Mouse (Mus musculus): Measurements from ENCODE around the gene Napsa. TPM values are rescaled to one million over a fixed set of nuclear protein-coding genes. Genes with fewer than 3 reads are reported as not detected.

Napsa gene
- polyA plus RNA-seq, 1 experiment from 2014 or later, result 3.9 TPM

GRCm38 (mm10) chr7:44537009-44537408 is 35.2 kb upstream of the Napsa start:
- ATAC-seq, result no peak
- Histone ChIP-seq H3K4me1 (ENCODE audit: control insufficient read depth, insufficient read depth, low read length) (peaks cover 3% of the 10 kb centered on the region; the same call in 1 of the 2 replicates), H3K9ac (ENCODE audit: low read depth, low read length) (no peak overlapping the region), H3K27me3 (replicated peaks; ENCODE audit: control insufficient read depth, insufficient read depth, low read length) (no peaks in the 10 kb centered on the region), H3K36me3 (ENCODE audit: control insufficient read depth, insufficient read depth, low read length) (peaks cover 13% of the 10 kb centered on the region), H3K27ac (ENCODE audit: low read length) (no peak overlapping the region), H3K4me3 (ENCODE audit: low read length) (no peak overlapping the region), H3K4me2 (ENCODE audit: low read depth, low read length) (no peak overlapping the region), H3K9me3 (ENCODE audit: control insufficient read depth, low read length) (no peaks in the 10 kb centered on the region)
- 78% methylated on average over 7 of the region's 7 CpGs for WGBS

- H3K27ac ChIP-seq (ENCODE audit: low read length), result no peak overlapping the region
- no peak overlapping the region for H3K4me2 ChIP-seq (ENCODE audit: low read depth, low read length)
- no peak overlapping the region for H3K9ac ChIP-seq (ENCODE audit: low read depth, low read length)
- no peaks in the 10 kb centered on the region for H3K9me3 ChIP-seq (ENCODE audit: control insufficient read depth, low read length)
- WGBS, result 92% methylated on average over 13 of the region's 13 CpGs
- ATAC-seq, result no peak
- H3K36me3 ChIP-seq (ENCODE audit: control insufficient read depth, insufficient read depth, low read length), result peaks cover 15% of the 10 kb centered on the region
- no peaks in the 10 kb centered on the region for H3K27me3 ChIP-seq (replicated peaks; ENCODE audit: control insufficient read depth, insufficient read depth, low read length)
- no peaks in the 10 kb centered on the region for H3K4me1 ChIP-seq (ENCODE audit: control insufficient read depth, insufficient read depth, low read length)
- no peak overlapping the region for H3K4me3 ChIP-seq (ENCODE audit: low read length)
Observed at GRCm38 (mm10) chr7:44537496-44537895, 34.7 kb upstream of the Napsa start.

GRCm38 (mm10) chr7:44538756-44539624 is 33.2 kb upstream of the Napsa start:
- no peak overlapping the region for H3K4me3 ChIP-seq (ENCODE audit: low read length)
- no peak overlapping the region for H3K4me2 ChIP-seq (ENCODE audit: low read depth, low read length)
- H3K27me3 ChIP-seq (replicated peaks; ENCODE audit: control insufficient read depth, insufficient read depth, low read length), result no peaks in the 10 kb centered on the region
- ATAC-seq, result no peak
- H3K9me3 ChIP-seq (ENCODE audit: control insufficient read depth, low read length), result no peaks in the 10 kb centered on the region
- peaks cover 15% of the 10 kb centered on the region for H3K36me3 ChIP-seq (ENCODE audit: control insufficient read depth, insufficient read depth, low read length)
- H3K4me1 ChIP-seq (ENCODE audit: control insufficient read depth, insufficient read depth, low read length), result no peaks in the 10 kb centered on the region
- no peak overlapping the region for H3K9ac ChIP-seq (ENCODE audit: low read depth, low read length)
- 92% methylated on average over 41 of the region's 41 CpGs for WGBS
- no peak overlapping the region for H3K27ac ChIP-seq (ENCODE audit: low read length)

GRCm38 (mm10) chr7:44542555-44542954 is 29.6 kb upstream of the Napsa start:
- H3K27me3 ChIP-seq (replicated peaks; ENCODE audit: control insufficient read depth, insufficient read depth, low read length), result no peaks in the 10 kb centered on the region
- H3K4me1 ChIP-seq (ENCODE audit: control insufficient read depth, insufficient read depth, low read length), result peaks cover 6% of the 10 kb centered on the region
- ATAC-seq, result no peak
- no peak overlapping the region for H3K4me2 ChIP-seq (ENCODE audit: low read depth, low read length)
- no peak overlapping the region for H3K4me3 ChIP-seq (ENCODE audit: low read length)
- no peak overlapping the region for H3K9ac ChIP-seq (ENCODE audit: low read depth, low read length)
- no peak overlapping the region for H3K27ac ChIP-seq (ENCODE audit: low read length)
- 94% methylated on average over 11 of the region's 11 CpGs for WGBS
- peaks cover 18% of the 10 kb centered on the region for H3K36me3 ChIP-seq (ENCODE audit: control insufficient read depth, insufficient read depth, low read length)
- H3K9me3 ChIP-seq (ENCODE audit: control insufficient read depth, low read length), result no peaks in the 10 kb centered on the region

GRCm38 (mm10) chr7:44543071-44543470 is 29.1 kb upstream of the Napsa start:
- Histone ChIP-seq H3K4me1 (ENCODE audit: control insufficient read depth, insufficient read depth, low read length) (peaks cover 11% of the 10 kb centered on the region), H3K9ac (ENCODE audit: low read depth, low read length) (no peak overlapping the region), H3K27me3 (replicated peaks; ENCODE audit: control insufficient read depth, insufficient read depth, low read length) (no peaks in the 10 kb centered on the region), H3K27ac (ENCODE audit: low read length) (no peak overlapping the region), H3K4me3 (ENCODE audit: low read length) (no peak overlapping the region), H3K4me2 (ENCODE audit: low read depth, low read length) (no peak overlapping the region), H3K9me3 (ENCODE audit: control insufficient read depth, low read length) (no peaks in the 10 kb centered on the region), H3K36me3 (ENCODE audit: control insufficient read depth, insufficient read depth, low read length) (peaks cover 18% of the 10 kb centered on the region)
- 83% methylated on average over 12 of the region's 12 CpGs for WGBS
- ATAC-seq, result no peak

- no peak overlapping the region for H3K27ac ChIP-seq (ENCODE audit: low read length)
- ATAC-seq, result no peak
Observed at GRCm38 (mm10) chr7:44546274-44546673, 25.9 kb upstream of the Napsa start.

GRCm38 (mm10) chr7:44547041-44547440 is 25.1 kb upstream of the Napsa start:
- ATAC-seq, result no peak
- Histone ChIP-seq H3K9ac (ENCODE audit: low read depth, low read length) (peak overlapping the region; percentile 73), H3K4me2 (ENCODE audit: low read depth, low read length) (no peak overlapping the region), H3K27me3 (replicated peaks; ENCODE audit: control insufficient read depth, insufficient read depth, low read length) (no peaks in the 10 kb centered on the region), H3K9me3 (ENCODE audit: control insufficient read depth, low read length) (no peaks in the 10 kb centered on the region), H3K36me3 (ENCODE audit: control insufficient read depth, insufficient read depth, low read length) (peaks cover 27% of the 10 kb centered on the region), H3K27ac (ENCODE audit: low read length) (no peak overlapping the region), H3K4me1 (ENCODE audit: control insufficient read depth, insufficient read depth, low read length) (peaks cover 11% of the 10 kb centered on the region), H3K4me3 (ENCODE audit: low read length) (peak overlapping the region; percentile 69; the same call in 1 of the 2 replicates)
- WGBS, result 92% methylated on average over 13 of the region's 13 CpGs

More at GRCm38 (mm10) chr7:44546274-44546673, 25.9 kb upstream of the Napsa start:
- WGBS, result 95% methylated on average over 3 of the region's 3 CpGs
- H3K4me2 ChIP-seq (ENCODE audit: low read depth, low read length), result no peak overlapping the region
- no peaks in the 10 kb centered on the region for H3K27me3 ChIP-seq (replicated peaks; ENCODE audit: control insufficient read depth, insufficient read depth, low read length)
- no peak overlapping the region for H3K9ac ChIP-seq (ENCODE audit: low read depth, low read length)
- peaks cover 26% of the 10 kb centered on the region for H3K36me3 ChIP-seq (ENCODE audit: control insufficient read depth, insufficient read depth, low read length)
- H3K4me3 ChIP-seq (ENCODE audit: low read length), result no peak overlapping the region
- H3K9me3 ChIP-seq (ENCODE audit: control insufficient read depth, low read length), result no peaks in the 10 kb centered on the region
- peaks cover 11% of the 10 kb centered on the region for H3K4me1 ChIP-seq (ENCODE audit: control insufficient read depth, insufficient read depth, low read length)

GRCm38 (mm10) chr7:44547725-44548124 is 24.5 kb upstream of the Napsa start:
- no peaks in the 10 kb centered on the region for H3K9me3 ChIP-seq (ENCODE audit: control insufficient read depth, low read length)
- H3K27ac ChIP-seq (ENCODE audit: low read length), result no peak overlapping the region
- ATAC-seq, result no peak
- H3K36me3 ChIP-seq (ENCODE audit: control insufficient read depth, insufficient read depth, low read length), result peaks cover 28% of the 10 kb centered on the region
- peak overlapping the region; percentile 73 for H3K9ac ChIP-seq (ENCODE audit: low read depth, low read length)
- WGBS, result 13% methylated on average over 5 of the region's 5 CpGs
- H3K4me3 ChIP-seq (ENCODE audit: low read length), result peak overlapping the region; percentile 69
- H3K4me2 ChIP-seq (ENCODE audit: low read depth, low read length), result peak overlapping the region; percentile 85
- H3K27me3 ChIP-seq (replicated peaks; ENCODE audit: control insufficient read depth, insufficient read depth, low read length), result no peaks in the 10 kb centered on the region
- H3K4me1 ChIP-seq (ENCODE audit: control insufficient read depth, insufficient read depth, low read length), result peaks cover 11% of the 10 kb centered on the region

- WGBS, result under 1% methylated on average over 43 of the region's 43 CpGs
- Histone ChIP-seq H3K9ac (ENCODE audit: low read depth, low read length) (peak within 1 kb of the TSS; percentile 73), H3K36me3 (ENCODE audit: control insufficient read depth, insufficient read depth, low read length) (peaks cover 28% of the 10 kb centered on the region), H3K27ac (ENCODE audit: low read length) (peak within 1 kb of the TSS; percentile 73), H3K27me3 (replicated peaks; ENCODE audit: control insufficient read depth, insufficient read depth, low read length) (no peaks in the 10 kb centered on the region), H3K4me2 (ENCODE audit: low read depth, low read length) (peak within 1 kb of the TSS; percentile 85), H3K4me1 (ENCODE audit: control insufficient read depth, insufficient read depth, low read length) (peaks cover 11% of the 10 kb centered on the region), H3K4me3 (ENCODE audit: low read length) (peak within 1 kb of the TSS; percentile 69), H3K9me3 (ENCODE audit: control insufficient read depth, low read length) (no peaks in the 10 kb centered on the region)
- peak; percentile 96 for ATAC-seq
Observed at GRCm38 (mm10) chr7:44548497-44549087, 23.6 kb upstream of the Napsa start, which contains the start of gene Pold1. Gene Pold1 (minus strand): TSS chr7:44548849.

Data from intestine, embryonic 16.5 days (tissue).